Mouse (Mus musculus) E14TG2a.4 (cell line): ENCODE data around the gene Gng7.

ENCODE experiments used
- CTCF ChIP-seq: conservative IDR thresholded peaks from 2 replicates; pipeline ENCODE4 v1.5.1; 2014; ENCODE audit warnings: low read length
- POU5F1 ChIP-seq: IDR thresholded peaks from 2 replicates; pipeline ENCODE4 v1.6.1; 2014; ENCODE audit warnings: low read length, borderline replicate concordance

GRCm38 (mm10) chr10:80930361-80931152 is 84.2 kb downstream of the Gng7 start:
- TF ChIP-seq CTCF = no peak
- TF ChIP-seq POU5F1 = no peak
